Mouse (Mus musculus): ENCODE measurements around the gene Hspa1b. TPM values are rescaled to one million over a fixed set of nuclear protein-coding genes. Genes with fewer than 3 reads are reported as not detected.
"Not testable (repeated sequence)": the region's sequence is repeated elsewhere in the genome, so short reads cannot be mapped to it uniquely, and the experiment has no call there.

Hspa1b gene
- polyA plus RNA-seq, 1 experiment from 2014 or later = 0.41 TPM

DNA sequence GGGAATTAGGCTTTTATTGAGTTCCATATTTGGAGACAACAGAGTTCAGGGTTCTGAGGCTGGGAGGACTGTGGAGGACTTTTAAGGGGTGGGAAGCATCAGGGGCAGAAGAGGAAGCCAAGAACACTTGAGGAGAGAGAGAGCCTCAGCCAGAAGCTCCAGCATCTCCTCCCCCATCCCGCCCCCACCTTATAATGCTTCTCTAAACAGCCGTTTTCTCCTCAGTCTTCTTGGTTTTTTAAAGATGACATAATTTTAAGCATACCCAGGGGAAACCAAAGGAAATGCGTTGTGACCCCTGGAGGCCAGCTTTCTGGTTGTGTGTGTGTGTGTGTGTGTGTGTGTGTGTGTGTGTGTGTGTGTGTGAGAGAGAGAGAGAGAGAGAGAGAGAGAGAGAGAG, 3.1 kb upstream of the Hspa1b start:
- no peaks in the 10 kb centered on the region for H3K36me3 ChIP-seq (ENCODE audit: control insufficient read depth, insufficient read depth, low read length)
- H3K4me1 ChIP-seq (replicated peaks; ENCODE audit: control insufficient read depth, insufficient read depth, low read length) = peaks cover 11% of the 10 kb centered on the region
- H3K27me3 ChIP-seq (replicated peaks; ENCODE audit: control insufficient read depth, insufficient read depth, low read length) = peaks cover 10% of the 10 kb centered on the region
- no peaks in the 10 kb centered on the region for H3K9me3 ChIP-seq (ENCODE audit: control insufficient read depth, low read length)
- WGBS = 39% methylated on average over 3 of the region's 3 CpGs
- DNase-seq (ENCODE audit: low spot score) = no peak
- no peak overlapping the region for H3K9ac ChIP-seq (ENCODE audit: low read depth, low read length)
- no peak overlapping the region for H3K27ac ChIP-seq (ENCODE audit: low read depth, low read length)
- no peak for ATAC-seq (replicated peaks; ENCODE audit: low FRiP score)
- H3K4me2 ChIP-seq = no peak overlapping the region
- no peak overlapping the region for H3K4me3 ChIP-seq (ENCODE audit: low read depth, low read length)

DNA sequence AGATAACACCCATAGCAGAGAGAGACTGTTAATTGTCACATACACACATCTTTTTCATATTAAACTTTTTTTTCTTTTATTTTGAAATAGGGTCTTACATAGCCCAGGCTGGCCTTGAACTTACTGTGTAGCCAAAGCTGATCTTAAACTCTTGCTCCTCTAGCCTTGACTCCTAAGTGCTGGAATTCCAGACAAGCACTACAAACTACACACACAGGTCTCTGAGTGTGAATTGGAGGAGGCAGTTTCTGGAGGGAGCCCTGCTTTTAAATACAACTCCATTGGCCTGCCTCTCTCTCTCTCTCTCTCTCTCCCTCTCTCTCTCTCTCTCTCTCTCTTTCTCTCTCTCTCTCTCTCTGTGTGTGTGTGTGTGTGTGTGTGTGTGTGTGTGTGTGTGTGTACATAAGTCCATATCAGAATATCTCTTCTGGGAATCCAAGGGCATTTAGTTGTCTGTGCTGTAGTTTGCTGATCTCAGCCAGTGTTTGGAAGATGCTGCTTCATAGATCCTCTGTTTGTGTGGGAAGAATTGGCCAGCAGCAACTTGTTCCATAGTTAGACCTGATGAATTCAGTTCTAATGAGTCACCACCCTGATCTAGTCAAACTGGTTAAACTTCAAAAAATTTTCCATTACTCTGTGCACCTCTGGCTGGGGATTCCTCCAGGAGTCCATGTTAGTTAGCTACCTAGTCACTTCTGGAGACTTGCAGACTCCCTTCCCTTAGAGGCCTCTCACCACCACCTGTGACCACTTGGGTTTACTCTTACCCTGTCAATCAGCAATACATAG, 1.9 kb upstream of the Hspa1b start:
- DNase-seq (ENCODE audit: low spot score) (no peak), ATAC-seq (replicated peaks; ENCODE audit: low FRiP score) (no peak)
- no peak overlapping the region for H3K4me2 ChIP-seq
- no peaks in the 10 kb centered on the region for H3K9me3 ChIP-seq (ENCODE audit: control insufficient read depth, low read length)
- H3K4me1 ChIP-seq (replicated peaks; ENCODE audit: control insufficient read depth, insufficient read depth, low read length) = peaks cover 11% of the 10 kb centered on the region
- no peak overlapping the region for H3K4me3 ChIP-seq (ENCODE audit: low read depth, low read length)
- H3K9ac ChIP-seq (ENCODE audit: low read depth, low read length) = no peak overlapping the region
- no peak overlapping the region for H3K27ac ChIP-seq (ENCODE audit: low read depth, low read length)
- H3K27me3 ChIP-seq (replicated peaks; ENCODE audit: control insufficient read depth, insufficient read depth, low read length) = peaks cover 12% of the 10 kb centered on the region
- no peaks in the 10 kb centered on the region for H3K36me3 ChIP-seq (ENCODE audit: control insufficient read depth, insufficient read depth, low read length)

DNA sequence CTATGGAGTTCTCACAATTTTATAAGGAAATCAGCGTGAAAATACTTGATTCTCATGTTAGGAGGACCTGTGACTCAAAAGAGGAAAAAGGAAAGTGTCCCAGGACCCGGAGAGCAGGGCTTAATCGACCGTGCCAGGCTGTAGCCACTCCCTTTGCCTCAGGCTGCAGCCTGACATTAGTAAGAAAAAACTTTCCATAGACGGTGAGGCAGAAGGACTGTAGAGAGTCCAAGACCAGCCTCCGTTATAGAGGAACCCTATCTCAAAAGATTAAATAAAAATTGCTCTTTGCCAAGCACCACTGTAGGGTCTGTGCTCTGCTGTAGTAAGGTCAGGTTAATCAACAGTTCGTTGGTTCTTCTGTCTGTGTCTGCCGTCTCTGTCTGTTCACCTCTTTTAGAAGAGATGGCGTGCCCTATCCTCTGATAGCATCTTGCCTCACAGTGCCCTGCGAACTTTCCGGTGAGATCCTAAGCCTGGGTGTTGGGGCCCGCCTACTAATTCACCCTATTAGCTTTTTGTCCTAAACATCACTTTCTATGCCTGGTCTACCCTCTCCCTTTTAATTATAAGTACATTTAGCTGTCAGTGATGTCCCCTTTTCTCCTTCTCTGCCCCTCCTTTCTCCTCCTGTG, 960 bp upstream of the Hspa1b start:
- no peak for DNase-seq (ENCODE audit: low spot score)
- H3K27me3 ChIP-seq (replicated peaks; ENCODE audit: control insufficient read depth, insufficient read depth, low read length) = peaks cover 12% of the 10 kb centered on the region
- ATAC-seq (replicated peaks; ENCODE audit: low FRiP score) = peak; percentile 37; the same call in 1 of the 2 replicates

DNA sequence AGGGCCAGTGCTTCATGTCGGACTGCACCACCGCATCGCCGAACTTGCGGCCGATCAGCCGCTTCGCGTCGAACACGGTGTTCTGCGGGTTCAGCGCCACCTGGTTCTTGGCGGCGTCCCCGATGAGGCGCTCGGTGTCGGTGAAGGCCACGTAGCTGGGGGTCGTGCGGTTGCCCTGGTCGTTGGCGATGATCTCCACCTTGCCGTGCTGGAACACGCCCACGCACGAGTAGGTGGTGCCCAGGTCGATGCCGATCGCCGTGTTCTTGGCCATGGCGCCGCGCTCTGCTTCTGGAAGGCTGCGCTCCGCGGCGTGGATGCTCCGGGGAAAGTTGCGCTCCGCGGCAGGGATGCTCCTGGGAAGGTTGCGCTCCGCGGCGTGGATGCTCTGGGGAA, 306 bp downstream of the Hspa1b start:
- not testable (repeated sequence) for H3K9me3 ChIP-seq (ENCODE audit: control insufficient read depth, low read length); DNase-seq (ENCODE audit: low spot score); H3K27me3 ChIP-seq (replicated peaks; ENCODE audit: control insufficient read depth, insufficient read depth, low read length); H3K9ac ChIP-seq (ENCODE audit: low read depth, low read length); H3K27ac ChIP-seq (ENCODE audit: low read depth, low read length); H3K36me3 ChIP-seq (ENCODE audit: control insufficient read depth, insufficient read depth, low read length)
- 2% methylated on average over 28 of the region's 47 CpGs for WGBS
- H3K4me2 ChIP-seq = peak overlapping the region; percentile 93
- H3K4me3 ChIP-seq (ENCODE audit: low read depth, low read length) = peak overlapping the region; percentile 52; the same call in 1 of the 2 replicates
- 0 out of 2 replicates have a peak, but pooled peaks have one; percentile 6 for ATAC-seq (replicated peaks; ENCODE audit: low FRiP score)
- peaks cover 11% of the 10 kb centered on the region for H3K4me1 ChIP-seq (replicated peaks; ENCODE audit: control insufficient read depth, insufficient read depth, low read length)

More for the DNA sequence above, 960 bp upstream of the Hspa1b start:
- H3K9me3 ChIP-seq (ENCODE audit: control insufficient read depth, low read length) = no peaks in the 10 kb centered on the region
- H3K4me1 ChIP-seq (replicated peaks; ENCODE audit: control insufficient read depth, insufficient read depth, low read length) = peaks cover 11% of the 10 kb centered on the region
- H3K36me3 ChIP-seq (ENCODE audit: control insufficient read depth, insufficient read depth, low read length) = no peaks in the 10 kb centered on the region
- H3K4me3 ChIP-seq (ENCODE audit: low read depth, low read length) = peak overlapping the region; percentile 52
- WGBS = 8% methylated on average over 12 of the region's 12 CpGs
- peak overlapping the region; percentile 62 for H3K9ac ChIP-seq (ENCODE audit: low read depth, low read length)
- peak overlapping the region; percentile 8 for H3K27ac ChIP-seq (ENCODE audit: low read depth, low read length)
- H3K4me2 ChIP-seq = peak overlapping the region; percentile 93

DNA sequence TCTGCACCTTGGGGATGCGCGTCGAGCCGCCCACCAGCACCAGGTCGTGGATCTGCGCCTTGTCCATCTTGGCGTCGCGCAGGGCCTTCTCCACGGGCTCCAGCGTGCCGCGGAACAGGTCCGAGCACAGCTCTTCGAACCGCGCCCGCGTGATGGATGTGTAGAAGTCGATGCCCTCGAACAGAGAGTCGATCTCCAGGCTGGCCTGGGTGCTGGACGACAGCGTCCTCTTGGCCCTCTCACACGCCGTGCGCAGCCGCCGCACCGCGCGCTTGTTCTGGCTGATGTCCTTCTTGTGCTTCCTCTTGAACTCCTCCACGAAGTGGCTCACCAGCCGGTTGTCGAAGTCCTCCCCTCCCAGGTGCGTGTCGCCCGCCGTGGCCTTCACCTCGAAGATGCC, 1.1 kb downstream of the Hspa1b start:
- 31% methylated on average over 18 of the region's 40 CpGs for WGBS
- not testable (repeated sequence) for DNase-seq (ENCODE audit: low spot score); H3K4me2 ChIP-seq; H3K9ac ChIP-seq (ENCODE audit: low read depth, low read length); H3K27ac ChIP-seq (ENCODE audit: low read depth, low read length); H3K4me3 ChIP-seq (ENCODE audit: low read depth, low read length); H3K36me3 ChIP-seq (ENCODE audit: control insufficient read depth, insufficient read depth, low read length); H3K9me3 ChIP-seq (ENCODE audit: control insufficient read depth, low read length); H3K27me3 ChIP-seq (replicated peaks; ENCODE audit: control insufficient read depth, insufficient read depth, low read length); ATAC-seq (replicated peaks; ENCODE audit: low FRiP score)
- H3K4me1 ChIP-seq (replicated peaks; ENCODE audit: control insufficient read depth, insufficient read depth, low read length) = peaks cover 11% of the 10 kb centered on the region

DNA sequence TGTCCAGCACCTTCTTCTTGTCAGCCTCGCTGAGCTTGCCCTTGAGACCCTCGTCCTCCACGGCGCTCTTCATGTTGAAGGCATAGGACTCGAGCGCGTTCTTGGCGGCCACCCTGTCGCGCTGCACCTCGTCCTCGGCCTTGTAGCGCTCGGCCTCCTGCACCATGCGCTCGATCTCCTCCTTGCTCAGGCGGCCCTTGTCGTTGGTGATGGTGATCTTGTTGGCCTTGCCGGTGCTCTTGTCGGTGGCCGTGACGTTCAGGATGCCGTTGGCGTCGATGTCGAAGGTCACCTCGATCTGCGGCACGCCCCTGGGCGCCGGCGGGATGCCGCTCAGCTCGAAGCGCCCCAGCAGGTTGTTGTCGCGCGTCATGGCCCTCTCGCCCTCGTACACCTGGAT, 1.7 kb downstream of the Hspa1b start:
- H3K27ac ChIP-seq (ENCODE audit: low read depth, low read length); H3K9ac ChIP-seq (ENCODE audit: low read depth, low read length); H3K4me3 ChIP-seq (ENCODE audit: low read depth, low read length); H3K36me3 ChIP-seq (ENCODE audit: control insufficient read depth, insufficient read depth, low read length); H3K27me3 ChIP-seq (replicated peaks; ENCODE audit: control insufficient read depth, insufficient read depth, low read length); ATAC-seq (replicated peaks; ENCODE audit: low FRiP score); DNase-seq (ENCODE audit: low spot score); H3K4me2 ChIP-seq; H3K9me3 ChIP-seq (ENCODE audit: control insufficient read depth, low read length): not testable (repeated sequence)
- WGBS = 19% methylated on average over 34 of the region's 40 CpGs
- H3K4me1 ChIP-seq (replicated peaks; ENCODE audit: control insufficient read depth, insufficient read depth, low read length) = peaks cover 11% of the 10 kb centered on the region

DNA sequence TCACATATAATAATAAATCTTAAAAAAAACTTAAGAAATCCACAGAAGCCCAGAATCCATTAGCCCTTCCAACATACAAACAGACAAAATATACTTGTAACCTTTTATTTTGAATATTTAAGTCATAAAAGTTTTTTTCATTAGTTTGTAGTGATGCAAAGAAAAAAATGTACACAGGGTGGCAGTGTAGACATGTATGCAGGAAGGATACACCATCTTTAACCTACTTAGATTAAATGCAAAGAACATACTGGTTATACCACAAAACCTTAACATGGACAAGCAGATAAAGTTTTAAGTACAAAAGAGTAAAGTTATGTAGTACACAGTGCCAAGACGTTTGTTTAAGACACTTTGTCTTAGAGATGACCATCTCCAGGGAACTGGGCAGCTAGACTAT, 2.7 kb downstream of the Hspa1b start:
- H3K4me1 ChIP-seq (replicated peaks; ENCODE audit: control insufficient read depth, insufficient read depth, low read length) = peaks cover 11% of the 10 kb centered on the region
- DNase-seq (ENCODE audit: low spot score) = no peak
- no peak overlapping the region for H3K4me3 ChIP-seq (ENCODE audit: low read depth, low read length)
- 45% methylated on average over 1 of the region's 1 CpGs for WGBS
- no peak overlapping the region for H3K27ac ChIP-seq (ENCODE audit: low read depth, low read length)
- no peaks in the 10 kb centered on the region for H3K9me3 ChIP-seq (ENCODE audit: control insufficient read depth, low read length)
- no peak for ATAC-seq (replicated peaks; ENCODE audit: low FRiP score)
- peaks cover 2% of the 10 kb centered on the region; the same call in 1 of the 2 replicates for H3K36me3 ChIP-seq (ENCODE audit: control insufficient read depth, insufficient read depth, low read length)
- H3K4me2 ChIP-seq = no peak overlapping the region
- peaks cover 3% of the 10 kb centered on the region for H3K27me3 ChIP-seq (replicated peaks; ENCODE audit: control insufficient read depth, insufficient read depth, low read length)
- H3K9ac ChIP-seq (ENCODE audit: low read depth, low read length) = no peak overlapping the region

DNA sequence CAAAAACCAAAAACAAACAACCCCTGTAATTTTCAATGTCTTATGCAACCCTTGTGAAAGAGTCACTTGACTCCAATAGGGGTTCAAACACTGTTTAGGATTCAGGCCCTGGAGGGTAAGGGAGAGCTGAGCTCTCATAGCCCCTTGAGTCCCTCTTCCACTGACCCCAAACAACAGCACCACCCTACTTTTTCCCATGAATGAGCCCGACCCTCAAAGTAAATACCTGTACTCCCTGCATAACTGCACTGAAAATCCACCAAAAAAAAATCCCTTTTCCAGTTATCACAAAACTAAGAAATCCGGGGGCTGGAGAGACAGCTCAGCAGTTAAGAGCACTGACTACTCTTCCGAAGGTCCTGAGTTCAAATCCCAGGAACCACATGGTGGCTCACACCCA, 3.2 kb downstream of the Hspa1b start:
- WGBS = 73% methylated on average over 3 of the region's 3 CpGs
- Histone ChIP-seq H3K36me3 (ENCODE audit: control insufficient read depth, insufficient read depth, low read length) (peaks cover 6% of the 10 kb centered on the region; the same call in 1 of the 2 replicates), H3K9me3 (ENCODE audit: control insufficient read depth, low read length) (no peaks in the 10 kb centered on the region), H3K9ac (ENCODE audit: low read depth, low read length) (no peak overlapping the region), H3K4me1 (replicated peaks; ENCODE audit: control insufficient read depth, insufficient read depth, low read length) (peaks cover 11% of the 10 kb centered on the region), H3K27me3 (replicated peaks; ENCODE audit: control insufficient read depth, insufficient read depth, low read length) (peaks cover 3% of the 10 kb centered on the region; the same call in 1 of the 2 replicates), H3K27ac (ENCODE audit: low read depth, low read length) (no peak overlapping the region), H3K4me3 (ENCODE audit: low read depth, low read length) (no peak overlapping the region), H3K4me2 (no peak overlapping the region)
- no peak for DNase-seq (ENCODE audit: low spot score)
- no peak for ATAC-seq (replicated peaks; ENCODE audit: low FRiP score)
